Mouse (Mus musculus): ENCODE data around the gene Gm21954. TPM values are rescaled to one million over a fixed set of nuclear protein-coding genes. Genes with fewer than 3 reads are reported as not detected.
A peak's percentile ranks its signal among the peaks of the same experiment; 100 is the strongest.

Gm21954 gene
- polyA plus RNA-seq, 1 experiment from 2014 or later: not detected

- H3K9me3 ChIP-seq: no peaks in the 10 kb centered on the region
- H3K4me3 ChIP-seq: no peak overlapping the region
- no peaks in the 10 kb centered on the region for H3K36me3 ChIP-seq
- no peak overlapping the region for H3K27ac ChIP-seq
- no peak overlapping the region for H3K4me2 ChIP-seq (replicated peaks)
- H3K9ac ChIP-seq: no peak overlapping the region
- no peak for ATAC-seq (ENCODE audit: low FRiP score, low read depth)
- H3K4me1 ChIP-seq: peaks cover 6% of the 10 kb centered on the region
- 55% methylated on average over 8 of the region's 8 CpGs for WGBS
- H3K27me3 ChIP-seq: 0 out of 2 replicates have a peak, but pooled peaks cover 2% of the 10 kb centered on the region
Observed at GRCm38 (mm10) chr3:55440342-55440741, 31.7 kb downstream of the Gm21954 start.

GRCm38 (mm10) chr3:55438824-55439446, 33.1 kb downstream of the Gm21954 start:
- WGBS: 70% methylated on average over 7 of the region's 7 CpGs

GRCm38 (mm10) chr3:55434276-55434675, 37.7 kb downstream of the Gm21954 start:
- no peak overlapping the region for H3K4me3 ChIP-seq
- H3K9me3 ChIP-seq: no peaks in the 10 kb centered on the region
- peaks cover 6% of the 10 kb centered on the region for H3K4me1 ChIP-seq
- no peak overlapping the region for H3K9ac ChIP-seq
- no peaks in the 10 kb centered on the region for H3K27me3 ChIP-seq
- WGBS: 29% methylated on average over 1 of the region's 1 CpGs
- no peak for ATAC-seq (ENCODE audit: low FRiP score, low read depth)
- no peaks in the 10 kb centered on the region for H3K36me3 ChIP-seq
- no peak overlapping the region for H3K4me2 ChIP-seq (replicated peaks)
- no peak overlapping the region for H3K27ac ChIP-seq

More at GRCm38 (mm10) chr3:55438824-55439446, 33.1 kb downstream of the Gm21954 start:
- Histone ChIP-seq H3K27ac (no peak overlapping the region), H3K9ac (no peak overlapping the region), H3K9me3 (no peaks in the 10 kb centered on the region), H3K4me3 (no peak overlapping the region), H3K4me1 (peaks cover 12% of the 10 kb centered on the region), H3K36me3 (no peaks in the 10 kb centered on the region), H3K27me3 (0 out of 2 replicates have a peak, but pooled peaks cover 2% of the 10 kb centered on the region), H3K4me2 (replicated peaks) (no peak overlapping the region)
- no peak for ATAC-seq (ENCODE audit: low FRiP score, low read depth)

GRCm38 (mm10) chr3:55431223-55431622, 40.8 kb downstream of the Gm21954 start:
- Histone ChIP-seq H3K9ac (no peak overlapping the region), H3K4me2 (replicated peaks) (no peak overlapping the region), H3K4me3 (no peak overlapping the region), H3K27ac (no peak overlapping the region), H3K27me3 (no peaks in the 10 kb centered on the region), H3K9me3 (no peaks in the 10 kb centered on the region), H3K4me1 (peaks cover 6% of the 10 kb centered on the region), H3K36me3 (no peaks in the 10 kb centered on the region)
- WGBS: 88% methylated on average over 3 of the region's 3 CpGs
- ATAC-seq (ENCODE audit: low FRiP score, low read depth): no peak

GRCm38 (mm10) chr3:55430022-55430549, 41.9 kb downstream of the Gm21954 start:
- no peaks in the 10 kb centered on the region for H3K36me3 ChIP-seq
- H3K27me3 ChIP-seq: no peaks in the 10 kb centered on the region
- no peak for ATAC-seq (ENCODE audit: low FRiP score, low read depth)
- no peaks in the 10 kb centered on the region for H3K9me3 ChIP-seq
- H3K4me2 ChIP-seq (replicated peaks): no peak overlapping the region
- H3K4me1 ChIP-seq: peaks cover 6% of the 10 kb centered on the region
- 95% methylated on average over 2 of the region's 2 CpGs for WGBS
- H3K9ac ChIP-seq: no peak overlapping the region
- H3K4me3 ChIP-seq: no peak overlapping the region
- no peak overlapping the region for H3K27ac ChIP-seq

- H3K4me3 ChIP-seq: no peak overlapping the region
- peak overlapping the region; percentile 5; the same call in 1 of the 2 replicates for H3K4me2 ChIP-seq (replicated peaks)
- H3K27me3 ChIP-seq: no peaks in the 10 kb centered on the region
- peaks cover 36% of the 10 kb centered on the region for H3K4me1 ChIP-seq
- H3K9me3 ChIP-seq: no peaks in the 10 kb centered on the region
- 31% methylated on average over 11 of the region's 11 CpGs for WGBS
- no peak overlapping the region for H3K27ac ChIP-seq
- no peak for ATAC-seq (ENCODE audit: low FRiP score, low read depth)
- no peak overlapping the region for H3K9ac ChIP-seq
- H3K36me3 ChIP-seq: no peaks in the 10 kb centered on the region
Observed at GRCm38 (mm10) chr3:55423640-55424397, 48.2 kb downstream of the Gm21954 start.

GRCm38 (mm10) chr3:55420436-55421083, 51.5 kb downstream of the Gm21954 start:
- H3K4me1 ChIP-seq: peaks cover 45% of the 10 kb centered on the region
- no peaks in the 10 kb centered on the region for H3K9me3 ChIP-seq
- H3K4me3 ChIP-seq: no peak overlapping the region
- H3K27me3 ChIP-seq: no peaks in the 10 kb centered on the region
- H3K36me3 ChIP-seq: no peaks in the 10 kb centered on the region
- no peak overlapping the region for H3K9ac ChIP-seq
- WGBS: 22% methylated on average over 8 of the region's 8 CpGs
- no peak overlapping the region for H3K4me2 ChIP-seq (replicated peaks)
- H3K27ac ChIP-seq: no peak overlapping the region
- no peak for ATAC-seq (ENCODE audit: low FRiP score, low read depth)

GRCm38 (mm10) chr3:55419334-55419733, 52.7 kb downstream of the Gm21954 start:
- H3K4me2 ChIP-seq (replicated peaks): no peak overlapping the region
- H3K4me3 ChIP-seq: no peak overlapping the region
- H3K9me3 ChIP-seq: no peaks in the 10 kb centered on the region
- no peak overlapping the region for H3K9ac ChIP-seq
- 15% methylated on average over 3 of the region's 3 CpGs for whole genome bisulfite sequencing
- H3K4me1 ChIP-seq: peaks cover 44% of the 10 kb centered on the region
- peak overlapping the region; percentile 61 for H3K27ac ChIP-seq
- H3K36me3 ChIP-seq: no peaks in the 10 kb centered on the region
- ATAC-seq (ENCODE audit: low FRiP score, low read depth): no peak
- no peaks in the 10 kb centered on the region for H3K27me3 ChIP-seq

- ATAC-seq (ENCODE audit: low FRiP score, low read depth): peak; percentile 41; the same call in 1 of the 2 replicates
- Histone ChIP-seq H3K27ac (0 out of 2 replicates have a peak overlapping the region, but pooled peaks have one; percentile 23), H3K9ac (no peak overlapping the region), H3K4me1 (peaks cover 39% of the 10 kb centered on the region), H3K4me2 (replicated peaks) (no peak overlapping the region), H3K27me3 (no peaks in the 10 kb centered on the region), H3K4me3 (no peak overlapping the region), H3K9me3 (no peaks in the 10 kb centered on the region), H3K36me3 (no peaks in the 10 kb centered on the region)
- WGBS: 66% methylated on average over 6 of the region's 6 CpGs
Observed at GRCm38 (mm10) chr3:55418845-55419244, 53.2 kb downstream of the Gm21954 start.

GRCm38 (mm10) chr3:55415527-55415950, 56.5 kb downstream of the Gm21954 start:
- Histone ChIP-seq H3K9ac (peak overlapping the region; percentile 35; the same call in 1 of the 2 replicates), H3K27me3 (no peaks in the 10 kb centered on the region)

More at GRCm38 (mm10) chr3:55415527-55415950, 56.5 kb downstream of the Gm21954 start:
- Histone ChIP-seq H3K36me3 (peaks cover 3% of the 10 kb centered on the region; the same call in 1 of the 2 replicates), H3K4me3 (peak overlapping the region; percentile 19), H3K9me3 (0 out of 2 replicates have a peak, but pooled peaks cover 7% of the 10 kb centered on the region), H3K27ac (0 out of 2 replicates have a peak overlapping the region, but pooled peaks have one; percentile 28), H3K4me1 (peaks cover 27% of the 10 kb centered on the region), H3K4me2 (replicated peaks) (peak overlapping the region; percentile 58)
- peak; percentile 49; the same call in 1 of the 2 replicates for ATAC-seq (ENCODE audit: low FRiP score, low read depth)
- 18% methylated on average over 14 of the region's 14 CpGs for WGBS
